In genomic region chr8:127070225-127070624, GRCm38 (mm10) we compare ENCODE assay signal across 8 mouse cellular contexts. TPM values are rescaled to one million over a fixed set of nuclear protein-coding genes. Genes with fewer than 3 reads are reported as not detected.
DNase-seq lines count a peak whose midpoint lies in the region; ATAC-seq and TF ChIP-seq lines count a peak whose summit lies in the region.

No protein-coding gene starts in this region.

- no peaks in the 10 kb centered on the region for H3K36me3 ChIP-seq in heart, embryonic 15.5 days
- H3K36me3 ChIP-seq in midbrain, postnatal 0 days (ENCODE audit: insufficient read depth, low read length) = no peaks in the 10 kb centered on the region

- H3K27ac ChIP-seq in heart, embryonic 15.5 days = peak overlapping the region; percentile 38
- no peak overlapping the region; the same call in 1 of the 2 replicates for H3K27ac ChIP-seq in midbrain, postnatal 0 days (ENCODE audit: low read depth, low read length)

- H3K9ac ChIP-seq in heart, embryonic 15.5 days = no peak overlapping the region
- no peak overlapping the region for H3K9ac ChIP-seq in midbrain, postnatal 0 days (replicated peaks; ENCODE audit: low read length, poor library complexity, severe bottlenecking)

- TF ChIP-seq CTCF in midbrain, postnatal 0 days (IDR thresholded peaks at IDR 0.05) = no peak

- H3K27me3 ChIP-seq in heart, embryonic 15.5 days = no peaks in the 10 kb centered on the region
- H3K27me3 ChIP-seq in midbrain, postnatal 0 days (ENCODE audit: insufficient read depth, low read length) = no peaks in the 10 kb centered on the region

- no peaks in the 10 kb centered on the region for H3K9me3 ChIP-seq in heart, embryonic 15.5 days (replicated peaks)
- H3K9me3 ChIP-seq in midbrain, postnatal 0 days (ENCODE audit: low read length) = no peaks in the 10 kb centered on the region

- 19% methylated on average over 3 of the region's 3 CpGs for WGBS in heart, embryonic 15.5 days
- 51% methylated on average over 3 of the region's 3 CpGs for WGBS in midbrain, postnatal 0 days

- ATAC-seq in heart, embryonic 15.5 days (replicated peaks; ENCODE audit: insufficient number of reproducible peaks, insufficient read depth, low FRiP score, low read depth) = peak; percentile 67
- no peak for ATAC-seq in midbrain, postnatal 0 days (ENCODE audit: low FRiP score)

- peaks cover 59% of the 10 kb centered on the region for H3K4me1 ChIP-seq in heart, embryonic 15.5 days (replicated peaks)
- H3K4me1 ChIP-seq in midbrain, postnatal 0 days (ENCODE audit: insufficient read depth, low read length) = no peaks in the 10 kb centered on the region; the same call in none of the 2 replicates

- DNase-seq in adrenal gland, adult (ENCODE audit: inconsistent age in 2 of 2, low spot score in 1 of 2) = peak; percentile 32 to 64
- DNase-seq in adrenal gland, adult 18-20 months (ENCODE audit: low spot score in 2 of 2) = no peak
- DNase-seq in ovary, adult 18-20 months (ENCODE audit: low spot score) = peak; percentile 36
- DNase-seq in ovary, postnatal 10 days (ENCODE audit: low spot score) = no peak
- peak; percentile 85 for DNase-seq in midbrain, postnatal 0 days (ENCODE audit: low spot score)
- no peak for DNase-seq in MN1 (ENCODE audit: low spot score)
- no peak for DNase-seq in spleen, adult 18-20 months

- H3K4me2 ChIP-seq in heart, embryonic 15.5 days = no peak overlapping the region
- no peak overlapping the region for H3K4me2 ChIP-seq in midbrain, postnatal 0 days (ENCODE audit: low read depth, low read length, poor library complexity, severe bottlenecking)

- H3K4me3 ChIP-seq in heart, embryonic 15.5 days = no peak overlapping the region
- H3K4me3 ChIP-seq in midbrain, postnatal 0 days (ENCODE audit: low read depth, low read length) = no peak overlapping the region

RNA-seq across cellular contexts. Expression of gene Pard3, which starts 6.5 kb away (rescaled TPM):
- total RNA-seq in adrenal gland, adult 18-20 months (2021) = 10 to 100 TPM; 32.5 to 42.2 TPM
- polyA plus RNA-seq in heart, embryonic 15.5 days (2015; fragmentation: Nextera tagmentation; extraction: Ambion mirVana) = 14.9 and 17.5 TPM in 2 replicates
- 28.8 and 29.7 TPM in 2 replicates for total RNA-seq in midbrain, postnatal 0 days (2014; rRNA removed)
- polyA plus RNA-seq in midbrain, postnatal 0 days (2015; fragmentation: Nextera tagmentation; extraction: Ambion mirVana) = 10.2 and 11.9 TPM in 2 replicates

Comparison
In these comparisons a context has a peak if more than half of its experiments do, and no peak if none do; other contexts are left out.
1. DNase-seq: peak in adrenal gland, adult (2 of 2), ovary, adult 18-20 months (single experiment) and midbrain, postnatal 0 days (single experiment); none in adrenal gland, adult 18-20 months (0 of 2), ovary, postnatal 10 days (single experiment), MN1 (single experiment) and spleen, adult 18-20 months (0 of 2).